ENCODE assay signal across 4 mouse cellular contexts in genomic region chr12:10900054-10900453, GRCm38 (mm10).
A peak's percentile ranks its signal among the peaks of the same experiment; 100 is the strongest.
ATAC-seq lines count a peak whose summit lies in the region.

No protein-coding gene starts in this region.

- 0 out of 2 replicates have a peak, but pooled peaks have one; percentile 52 for ATAC-seq in common myeloid progenitor, adult 5-6 weeks (replicated peaks; ENCODE audit: low read depth, poor library complexity, severe bottlenecking)
- peak; percentile 73 for ATAC-seq in granulocyte monocyte progenitor cell, adult 5-6 weeks (replicated peaks; ENCODE audit: poor library complexity, severe bottlenecking)
- peak; percentile 60; the same call in 1 of the 2 replicates for ATAC-seq in megakaryocyte, adult 5-6 weeks (ENCODE audit: poor library complexity, severe bottlenecking)
- 0 out of 2 replicates have a peak, but pooled peaks have one; percentile 39 for ATAC-seq in megakaryocyte progenitor cell, adult 5-6 weeks (replicated peaks; ENCODE audit: poor library complexity)

Comparison
In these comparisons a context has a peak if more than half of its experiments do, and no peak if none do; other contexts are left out.
1. Peak in every context shown above with its lines: ATAC-seq.